Mouse (Mus musculus): ENCODE data around the gene Cd40. TPM values are rescaled to one million over a fixed set of nuclear protein-coding genes. Genes with fewer than 3 reads are reported as not detected.

The Cd40 gene
- polyA plus RNA-seq, 1 experiment = 0.27 TPM

- Histone ChIP-seq H3K79me3 (ENCODE audit: low read depth) (peaks cover 21% of the 10 kb centered on the region), H3K4me3 (ENCODE audit: insufficient read depth, poor library complexity, severe bottlenecking) (no peak overlapping the region), H3K79me2 (ENCODE audit: control insufficient read depth, insufficient read depth) (peaks cover 29% of the 10 kb centered on the region), H3K27me3 (ENCODE audit: control insufficient read depth, insufficient read depth, insufficient read length) (no peaks in the 10 kb centered on the region), H3K36me3 (ENCODE audit: control insufficient read depth, insufficient read depth) (peaks cover 81% of the 10 kb centered on the region), H3ac (ENCODE audit: control insufficient read depth, insufficient read length, low read depth) (no peak overlapping the region)
- TF ChIP-seq MAX (IDR thresholded peaks at IDR 0.05) (no peak), CTCF (IDR thresholded peaks at IDR 0.05; ENCODE audit: control insufficient read depth, insufficient read depth, insufficient read length) (no peak), CEBPB (IDR thresholded peaks at IDR 0.05; ENCODE audit: low read depth) (no peak), FOSL1 (IDR thresholded peaks at IDR 0.05; ENCODE audit: insufficient read depth, low read length, poor library complexity, severe bottlenecking) (no peak), MYOG (IDR thresholded peaks at IDR 0.05; ENCODE audit: control insufficient read depth, extremely low read depth, insufficient read length) (no peak), MYOD1 (IDR thresholded peaks at IDR 0.05; ENCODE audit: control insufficient read depth, insufficient read length, low read depth) (no peak), USF1 (IDR thresholded peaks at IDR 0.05; ENCODE audit: low read depth) (no peak)
Observed at GRCm38 (mm10) chr2:165010351-165010750, 45.1 kb upstream of the Cd40 start.

- H3K79me2 ChIP-seq (ENCODE audit: control insufficient read depth, insufficient read depth) = peaks cover 75% of the 10 kb centered on the region
- no peaks in the 10 kb centered on the region for H3K27me3 ChIP-seq (ENCODE audit: control insufficient read depth, insufficient read depth, insufficient read length)
- no peak overlapping the region for H3ac ChIP-seq (ENCODE audit: control insufficient read depth, insufficient read length, low read depth)
- peaks cover 59% of the 10 kb centered on the region for H3K36me3 ChIP-seq (ENCODE audit: control insufficient read depth, insufficient read depth)
- H3K4me3 ChIP-seq (ENCODE audit: insufficient read depth, poor library complexity, severe bottlenecking) = no peak overlapping the region
- TF ChIP-seq CTCF (IDR thresholded peaks at IDR 0.05; ENCODE audit: control insufficient read depth, insufficient read depth, insufficient read length) = no peak
- no peak for TF ChIP-seq CEBPB (IDR thresholded peaks at IDR 0.05; ENCODE audit: low read depth)
- TF ChIP-seq MAX (IDR thresholded peaks at IDR 0.05) = no peak
- TF ChIP-seq MYOG (IDR thresholded peaks at IDR 0.05; ENCODE audit: control insufficient read depth, extremely low read depth, insufficient read length) = no peak
- TF ChIP-seq FOSL1 (IDR thresholded peaks at IDR 0.05; ENCODE audit: insufficient read depth, low read length, poor library complexity, severe bottlenecking) = no peak
- TF ChIP-seq MYOD1 (IDR thresholded peaks at IDR 0.05; ENCODE audit: control insufficient read depth, insufficient read length, low read depth) = no peak
- no peak for TF ChIP-seq USF1 (IDR thresholded peaks at IDR 0.05; ENCODE audit: low read depth)
- peaks cover 44% of the 10 kb centered on the region for H3K79me3 ChIP-seq (ENCODE audit: low read depth)
Observed at GRCm38 (mm10) chr2:165014935-165015334, 40.5 kb upstream of the Cd40 start.

- TF ChIP-seq FOSL1 (IDR thresholded peaks at IDR 0.05; ENCODE audit: insufficient read depth, low read length, poor library complexity, severe bottlenecking) = no peak
- H3K36me3 ChIP-seq (ENCODE audit: control insufficient read depth, insufficient read depth) = peaks cover 46% of the 10 kb centered on the region
- H3K4me3 ChIP-seq (ENCODE audit: insufficient read depth, poor library complexity, severe bottlenecking) = no peak overlapping the region
- H3K79me2 ChIP-seq (ENCODE audit: control insufficient read depth, insufficient read depth) = peaks cover 100% of the 10 kb centered on the region
- no peak overlapping the region for H3ac ChIP-seq (ENCODE audit: control insufficient read depth, insufficient read length, low read depth)
- H3K27me3 ChIP-seq (ENCODE audit: control insufficient read depth, insufficient read depth, insufficient read length) = no peaks in the 10 kb centered on the region
- peaks cover 61% of the 10 kb centered on the region for H3K79me3 ChIP-seq (ENCODE audit: low read depth)
Observed at GRCm38 (mm10) chr2:165020490-165020889, 34.9 kb upstream of the Cd40 start.

GRCm38 (mm10) chr2:165027163-165027562, 28.3 kb upstream of the Cd40 start:
- no peaks in the 10 kb centered on the region for H3K27me3 ChIP-seq (ENCODE audit: control insufficient read depth, insufficient read depth, insufficient read length)
- TF ChIP-seq FOSL1 (IDR thresholded peaks at IDR 0.05; ENCODE audit: insufficient read depth, low read length, poor library complexity, severe bottlenecking) = no peak
- no peak for TF ChIP-seq MYOD1 (IDR thresholded peaks at IDR 0.05; ENCODE audit: control insufficient read depth, insufficient read length, low read depth)
- no peak overlapping the region for H3K4me3 ChIP-seq (ENCODE audit: insufficient read depth, poor library complexity, severe bottlenecking)
- H3K79me2 ChIP-seq (ENCODE audit: control insufficient read depth, insufficient read depth) = peaks cover 100% of the 10 kb centered on the region
- H3ac ChIP-seq (ENCODE audit: control insufficient read depth, insufficient read length, low read depth) = no peak overlapping the region
- H3K36me3 ChIP-seq (ENCODE audit: control insufficient read depth, insufficient read depth) = peaks cover 23% of the 10 kb centered on the region
- peaks cover 94% of the 10 kb centered on the region for H3K79me3 ChIP-seq (ENCODE audit: low read depth)

DNA sequence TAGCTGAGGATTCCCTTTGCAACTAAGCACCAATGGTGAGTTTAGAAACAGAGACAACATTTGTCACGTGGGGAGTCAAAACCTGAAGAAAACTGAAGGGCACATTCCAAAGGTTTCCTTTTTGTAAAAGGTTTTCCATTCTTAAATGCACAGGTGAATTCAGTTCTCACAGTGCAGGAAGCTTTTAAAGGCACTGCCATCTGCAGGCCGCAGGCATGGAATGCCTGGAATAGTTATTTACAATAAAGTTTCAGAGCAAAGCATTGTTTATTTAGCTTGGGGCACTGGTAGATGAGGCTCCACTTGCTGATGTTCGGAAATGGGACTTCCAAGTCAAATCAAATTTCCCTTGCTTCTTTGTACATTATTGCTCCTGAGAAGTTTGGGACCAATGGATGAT, 22.9 kb upstream of the Cd40 start:
- Histone ChIP-seq H3K27me3 (ENCODE audit: control insufficient read depth, insufficient read depth, insufficient read length) (no peaks in the 10 kb centered on the region), H3K4me3 (ENCODE audit: insufficient read depth, poor library complexity, severe bottlenecking) (no peak overlapping the region)
- TF ChIP-seq MYOD1 (IDR thresholded peaks at IDR 0.05; ENCODE audit: control insufficient read depth, insufficient read length, low read depth) (no peak), USF1 (IDR thresholded peaks at IDR 0.05; ENCODE audit: low read depth) (no peak), FOSL1 (IDR thresholded peaks at IDR 0.05; ENCODE audit: insufficient read depth, low read length, poor library complexity, severe bottlenecking) (no peak), MYOG (IDR thresholded peaks at IDR 0.05; ENCODE audit: control insufficient read depth, extremely low read depth, insufficient read length) (no peak), MAX (IDR thresholded peaks at IDR 0.05) (no peak), CEBPB (IDR thresholded peaks at IDR 0.05; ENCODE audit: low read depth) (no peak)

GRCm38 (mm10) chr2:165033306-165033705, 22.1 kb upstream of the Cd40 start:
- H3K27me3 ChIP-seq (ENCODE audit: control insufficient read depth, insufficient read depth, insufficient read length) = no peaks in the 10 kb centered on the region
- TF ChIP-seq FOSL1 (IDR thresholded peaks at IDR 0.05; ENCODE audit: insufficient read depth, low read length, poor library complexity, severe bottlenecking) = no peak
- TF ChIP-seq USF1 (IDR thresholded peaks at IDR 0.05; ENCODE audit: low read depth) = no peak
- no peak for TF ChIP-seq MYOD1 (IDR thresholded peaks at IDR 0.05; ENCODE audit: control insufficient read depth, insufficient read length, low read depth)
- TF ChIP-seq MYOG (IDR thresholded peaks at IDR 0.05; ENCODE audit: control insufficient read depth, extremely low read depth, insufficient read length) = no peak
- TF ChIP-seq CEBPB (IDR thresholded peaks at IDR 0.05; ENCODE audit: low read depth) = no peak
- TF ChIP-seq CTCF (IDR thresholded peaks at IDR 0.05; ENCODE audit: control insufficient read depth, insufficient read depth, insufficient read length) = no peak
- TF ChIP-seq MAX (IDR thresholded peaks at IDR 0.05) = no peak
- H3K79me2 ChIP-seq (ENCODE audit: control insufficient read depth, insufficient read depth) = peaks cover 66% of the 10 kb centered on the region
- H3ac ChIP-seq (ENCODE audit: control insufficient read depth, insufficient read length, low read depth) = no peak overlapping the region
- peak overlapping the region; percentile 87 for H3K4me3 ChIP-seq (ENCODE audit: insufficient read depth, poor library complexity, severe bottlenecking)
- peaks cover 9% of the 10 kb centered on the region for H3K36me3 ChIP-seq (ENCODE audit: control insufficient read depth, insufficient read depth)
- H3K79me3 ChIP-seq (ENCODE audit: low read depth) = peaks cover 57% of the 10 kb centered on the region

More for the DNA sequence above, 22.9 kb upstream of the Cd40 start:
- peaks cover 65% of the 10 kb centered on the region for H3K79me3 ChIP-seq (ENCODE audit: low read depth)
- H3K36me3 ChIP-seq (ENCODE audit: control insufficient read depth, insufficient read depth) = peaks cover 9% of the 10 kb centered on the region
- H3ac ChIP-seq (ENCODE audit: control insufficient read depth, insufficient read length, low read depth) = no peak overlapping the region
- H3K79me2 ChIP-seq (ENCODE audit: control insufficient read depth, insufficient read depth) = peaks cover 73% of the 10 kb centered on the region

Measured in C2C12 (cell line).